Mouse (Mus musculus): ENCODE results near the gene Lrrc20. TPM values are rescaled to one million over a fixed set of nuclear protein-coding genes. Genes with fewer than 3 reads are reported as not detected.

Gene Lrrc20
- total and polyA plus RNA-seq, 2 experiments from 2014 or later, result 8.3 to 15.5 TPM

- Histone ChIP-seq H3K27ac (ENCODE audit: low read depth, low read length) (no peak overlapping the region), H3K9me3 (ENCODE audit: low read length) (no peaks in the 10 kb centered on the region), H3K27me3 (ENCODE audit: insufficient read depth, low read length) (no peaks in the 10 kb centered on the region), H3K4me2 (ENCODE audit: low read depth, low read length, poor library complexity, severe bottlenecking) (no peak overlapping the region), H3K4me1 (ENCODE audit: insufficient read depth, low read length) (peaks cover 4% of the 10 kb centered on the region; the same call in 1 of the 2 replicates), H3K9ac (replicated peaks; ENCODE audit: low read length, poor library complexity, severe bottlenecking) (no peak overlapping the region), H3K36me3 (ENCODE audit: insufficient read depth, low read length) (no peaks in the 10 kb centered on the region), H3K4me3 (ENCODE audit: low read depth, low read length) (no peak overlapping the region)
- TF ChIP-seq CTCF (IDR thresholded peaks at IDR 0.05), result no peak
- DNase-seq (ENCODE audit: low spot score), result no peak
- WGBS, result 95% methylated on average over 7 of the region's 7 CpGs
- ATAC-seq (ENCODE audit: low FRiP score), result no peak
Observed at GRCm38 (mm10) chr10:61440202-61440800, 35.3 kb upstream of the Lrrc20 start.

DNA sequence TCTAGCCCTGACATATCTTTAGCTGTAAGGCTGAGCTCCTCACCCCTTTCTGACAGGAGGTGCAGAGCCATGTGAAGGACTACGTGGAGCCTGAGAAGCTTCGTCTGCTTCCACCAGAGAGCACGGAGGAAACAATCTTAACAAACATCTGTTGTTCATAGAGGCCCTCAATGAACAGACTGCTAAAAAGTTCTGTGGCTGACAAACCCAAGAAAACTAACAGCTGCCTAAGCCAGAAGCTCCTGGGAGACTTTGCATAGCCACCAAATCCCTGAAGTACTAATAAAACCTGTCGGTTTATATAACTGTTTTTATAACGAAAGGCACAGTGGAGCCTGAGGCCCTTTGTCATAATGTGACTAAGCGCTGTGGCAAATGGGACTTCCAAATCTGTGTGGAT, 32.1 kb upstream of the Lrrc20 start:
- WGBS, result 46% methylated on average over 6 of the region's 6 CpGs
- peaks cover 4% of the 10 kb centered on the region; the same call in 1 of the 2 replicates for H3K4me1 ChIP-seq (ENCODE audit: insufficient read depth, low read length)

DNA sequence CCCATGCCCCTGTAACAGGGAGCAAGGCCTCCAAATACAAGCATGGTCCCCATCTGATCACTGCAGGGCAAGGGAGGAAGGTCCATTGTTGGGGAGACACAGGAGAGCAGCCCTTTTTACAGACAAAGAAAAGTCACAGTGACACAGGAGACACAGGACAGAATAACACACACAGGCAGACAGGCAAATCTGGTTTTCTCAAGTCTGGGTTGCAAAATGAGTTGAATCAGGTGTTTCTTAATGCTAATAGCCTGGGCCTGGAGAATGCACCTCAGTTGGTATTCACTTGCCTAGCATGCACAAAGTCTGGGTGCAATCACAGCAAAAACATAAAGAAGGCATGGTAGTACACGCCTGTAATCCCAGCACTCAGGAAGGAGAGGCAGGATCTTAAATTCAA, 31.7 kb upstream of the Lrrc20 start:
- ATAC-seq (ENCODE audit: low FRiP score) (no peak), DNase-seq (ENCODE audit: low spot score) (no peak)
- no peak for TF ChIP-seq CTCF (IDR thresholded peaks at IDR 0.05)

More for the DNA sequence above, 32.1 kb upstream of the Lrrc20 start:
- no peaks in the 10 kb centered on the region for H3K36me3 ChIP-seq (ENCODE audit: insufficient read depth, low read length)
- ATAC-seq (ENCODE audit: low FRiP score) (no peak), DNase-seq (ENCODE audit: low spot score) (no peak)
- no peak overlapping the region for H3K9ac ChIP-seq (replicated peaks; ENCODE audit: low read length, poor library complexity, severe bottlenecking)
- no peak overlapping the region for H3K27ac ChIP-seq (ENCODE audit: low read depth, low read length)
- no peaks in the 10 kb centered on the region for H3K9me3 ChIP-seq (ENCODE audit: low read length)
- H3K4me3 ChIP-seq (ENCODE audit: low read depth, low read length), result no peak overlapping the region
- no peak for TF ChIP-seq CTCF (IDR thresholded peaks at IDR 0.05)
- no peak overlapping the region for H3K4me2 ChIP-seq (ENCODE audit: low read depth, low read length, poor library complexity, severe bottlenecking)
- H3K27me3 ChIP-seq (ENCODE audit: insufficient read depth, low read length), result no peaks in the 10 kb centered on the region

DNA sequence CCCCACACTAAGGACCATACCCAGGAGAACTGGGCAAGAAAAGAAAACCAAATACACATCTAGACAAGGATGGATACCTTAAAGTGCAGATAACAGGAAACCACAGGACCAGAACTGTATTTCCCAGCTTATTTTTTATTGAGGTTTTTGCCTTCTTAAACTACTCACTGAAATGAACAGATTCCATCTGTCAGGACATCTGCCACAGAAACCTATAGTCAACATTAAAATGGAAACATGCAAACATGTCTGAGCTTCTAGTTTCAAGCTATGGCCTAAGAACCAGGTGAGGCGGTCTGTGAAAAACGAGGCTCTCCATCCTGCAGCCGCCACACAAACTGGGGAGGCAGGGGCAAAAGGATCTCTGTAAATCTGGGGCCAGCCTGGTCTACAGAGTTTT, 30.6 kb upstream of the Lrrc20 start:
- Histone ChIP-seq H3K4me3 (ENCODE audit: low read depth, low read length) (no peak overlapping the region), H3K27ac (ENCODE audit: low read depth, low read length) (no peak overlapping the region), H3K9ac (replicated peaks; ENCODE audit: low read length, poor library complexity, severe bottlenecking) (no peak overlapping the region), H3K9me3 (ENCODE audit: low read length) (no peaks in the 10 kb centered on the region), H3K4me1 (ENCODE audit: insufficient read depth, low read length) (peaks cover 11% of the 10 kb centered on the region; the same call in 1 of the 2 replicates), H3K27me3 (ENCODE audit: insufficient read depth, low read length) (no peaks in the 10 kb centered on the region), H3K36me3 (ENCODE audit: insufficient read depth, low read length) (no peaks in the 10 kb centered on the region; the same call in 1 of the 2 replicates), H3K4me2 (ENCODE audit: low read depth, low read length, poor library complexity, severe bottlenecking) (no peak overlapping the region)
- ATAC-seq (ENCODE audit: low FRiP score), result no peak
- DNase-seq (ENCODE audit: low spot score), result no peak
- TF ChIP-seq CTCF (IDR thresholded peaks at IDR 0.05), result no peak
- 82% methylated on average over 3 of the region's 3 CpGs for WGBS

More for the DNA sequence above, 31.7 kb upstream of the Lrrc20 start:
- H3K4me2 ChIP-seq (ENCODE audit: low read depth, low read length, poor library complexity, severe bottlenecking), result no peak overlapping the region
- no peak overlapping the region for H3K9ac ChIP-seq (replicated peaks; ENCODE audit: low read length, poor library complexity, severe bottlenecking)
- H3K4me1 ChIP-seq (ENCODE audit: insufficient read depth, low read length), result peaks cover 4% of the 10 kb centered on the region; the same call in 1 of the 2 replicates
- H3K27ac ChIP-seq (ENCODE audit: low read depth, low read length), result no peak overlapping the region
- no peak overlapping the region for H3K4me3 ChIP-seq (ENCODE audit: low read depth, low read length)
- no peaks in the 10 kb centered on the region for H3K9me3 ChIP-seq (ENCODE audit: low read length)
- H3K27me3 ChIP-seq (ENCODE audit: insufficient read depth, low read length), result no peaks in the 10 kb centered on the region
- no peaks in the 10 kb centered on the region for H3K36me3 ChIP-seq (ENCODE audit: insufficient read depth, low read length)
- 81% methylated on average over 1 of the region's 1 CpGs for WGBS

DNA sequence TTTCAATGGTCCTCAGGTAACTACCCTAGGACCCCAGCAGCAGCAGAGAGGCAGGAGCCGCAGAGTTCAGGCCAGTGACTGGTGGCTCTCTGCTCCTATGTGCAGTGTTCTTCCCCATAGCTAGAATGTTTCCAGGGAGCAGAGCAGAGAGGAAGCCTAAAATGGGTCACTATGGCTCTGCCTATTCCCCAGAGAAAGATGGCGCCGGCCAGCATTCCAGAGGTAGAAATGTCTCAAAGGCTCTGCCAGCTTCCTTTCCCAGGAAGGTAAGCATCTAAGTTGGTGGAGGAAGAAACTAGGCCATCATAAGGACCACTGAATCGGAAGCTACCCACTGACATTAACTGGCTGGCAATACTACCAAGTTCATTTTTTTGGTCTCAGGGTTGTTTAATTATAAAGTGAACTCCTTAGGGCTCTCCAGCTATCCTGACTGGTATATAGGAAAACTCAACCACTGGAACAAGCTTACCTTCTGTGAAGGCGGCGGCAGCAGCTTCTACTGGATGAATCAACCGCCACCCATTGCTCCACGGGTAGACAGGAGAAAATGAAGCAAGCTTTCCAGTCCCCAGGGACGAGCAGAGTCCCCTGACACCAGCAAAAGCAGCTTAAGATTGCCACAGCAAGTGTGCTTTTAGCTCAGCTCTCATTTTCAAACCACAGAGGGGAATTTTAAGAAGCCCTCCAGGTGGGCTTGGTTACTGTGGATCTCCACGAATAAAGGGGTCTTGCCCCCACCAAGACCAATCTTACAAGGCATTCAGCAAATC, 27.8 kb upstream of the Lrrc20 start:
- no peaks in the 10 kb centered on the region for H3K9me3 ChIP-seq (ENCODE audit: low read length)
- no peak overlapping the region; the same call in 1 of the 2 replicates for H3K27ac ChIP-seq (ENCODE audit: low read depth, low read length)
- H3K36me3 ChIP-seq (ENCODE audit: insufficient read depth, low read length), result no peaks in the 10 kb centered on the region; the same call in 1 of the 2 replicates
- TF ChIP-seq CTCF (IDR thresholded peaks at IDR 0.05), result no peak
- H3K4me2 ChIP-seq (ENCODE audit: low read depth, low read length, poor library complexity, severe bottlenecking), result no peak overlapping the region
- H3K4me3 ChIP-seq (ENCODE audit: low read depth, low read length), result no peak overlapping the region
- no peak overlapping the region for H3K9ac ChIP-seq (replicated peaks; ENCODE audit: low read length, poor library complexity, severe bottlenecking)
- 72% methylated on average over 10 of the region's 10 CpGs for whole genome bisulfite sequencing
- ATAC-seq (ENCODE audit: low FRiP score), result no peak
- no peak for DNase-seq (ENCODE audit: low spot score)
- H3K4me1 ChIP-seq (ENCODE audit: insufficient read depth, low read length), result peaks cover 13% of the 10 kb centered on the region; the same call in 1 of the 2 replicates
- H3K27me3 ChIP-seq (ENCODE audit: insufficient read depth, low read length), result no peaks in the 10 kb centered on the region

- Histone ChIP-seq H3K9me3 (ENCODE audit: low read length) (no peaks in the 10 kb centered on the region), H3K4me2 (ENCODE audit: low read depth, low read length, poor library complexity, severe bottlenecking) (no peak overlapping the region), H3K36me3 (ENCODE audit: insufficient read depth, low read length) (no peaks in the 10 kb centered on the region; the same call in 1 of the 2 replicates), H3K4me1 (ENCODE audit: insufficient read depth, low read length) (peaks cover 13% of the 10 kb centered on the region; the same call in 1 of the 2 replicates), H3K27ac (ENCODE audit: low read depth, low read length) (no peak overlapping the region), H3K4me3 (ENCODE audit: low read depth, low read length) (no peak overlapping the region), H3K9ac (replicated peaks; ENCODE audit: low read length, poor library complexity, severe bottlenecking) (no peak overlapping the region), H3K27me3 (ENCODE audit: insufficient read depth, low read length) (no peaks in the 10 kb centered on the region)
- no peak for DNase-seq (ENCODE audit: low spot score)
- TF ChIP-seq CTCF (IDR thresholded peaks at IDR 0.05), result no peak
- 88% methylated on average over 3 of the region's 3 CpGs for WGBS
- no peak for ATAC-seq (ENCODE audit: low FRiP score)
Observed at GRCm38 (mm10) chr10:61448834-61449233, 26.8 kb upstream of the Lrrc20 start.
